Mouse (Mus musculus): ENCODE results near the gene Tcp10c. TPM values are rescaled to one million over a fixed set of nuclear protein-coding genes. Genes with fewer than 3 reads are reported as not detected.

The Tcp10c gene
- polyA plus RNA-seq, 1 experiment from 2014 or later: not detected

Other genes with a start within 250 kb of the Tcp10c start
- not detected in 2 replicates for gene Unc93a, start 222.8 kb upstream of the Tcp10c start, polyA plus RNA-seq (2015; fragmentation: Nextera tagmentation; extraction: Ambion mirVana)
- not detected in 2 replicates for gene Smok2a, start 133.4 kb upstream of the Tcp10c start, polyA plus RNA-seq (2015; fragmentation: Nextera tagmentation; extraction: Ambion mirVana)
- gene Smok2b, start 124.3 kb upstream of the Tcp10c start, polyA plus RNA-seq (2015; fragmentation: Nextera tagmentation; extraction: Ambion mirVana): not detected in 2 replicates